Mouse (Mus musculus) forebrain, embryonic 13.5 days (tissue): Measurements from ENCODE around the gene Nek7. TPM values are rescaled to one million over a fixed set of nuclear protein-coding genes. Genes with fewer than 3 reads are reported as not detected.
A peak's percentile ranks its signal among the peaks of the same experiment; 100 is the strongest.

Experiments used
- ATAC-seq: fragments of 200-750 bp; cut with Nextera tagmentation; 2 replicates; pipeline ENCODE4 v1.8.0; 2017
- H3K27ac ChIP-seq: fragments of 300-500 bp; sonication (generic); 2 replicates; pipeline ENCODE4 v1.5.1; 2015; ENCODE audit warnings: inconsistent platforms, mild to moderate bottlenecking, moderate library complexity
- H3K27me3 ChIP-seq: fragments of 300-500 bp; sonication (generic); 2 replicates; pipeline ENCODE4 v1.6.1; 2015; ENCODE audit warnings: mild to moderate bottlenecking, inconsistent platforms
- H3K36me3 ChIP-seq: fragments of 300-500 bp; sonication (generic); 2 replicates; pipeline ENCODE4 v1.6.1; 2015; ENCODE audit warnings: mild to moderate bottlenecking, inconsistent platforms; ENCODE audit not compliant: poor library complexity, severe bottlenecking
- H3K4me1 ChIP-seq: fragments of 300-500 bp; sonication (generic); 2 replicates; pipeline ENCODE4 v1.6.1; 2015; ENCODE audit warnings: inconsistent platforms
- H3K4me2 ChIP-seq: fragments of 300-500 bp; sonication (generic); 2 replicates; pipeline ENCODE4 v1.6.1; 2015; ENCODE audit warnings: inconsistent platforms, mild to moderate bottlenecking, moderate library complexity
- H3K4me3 ChIP-seq: fragments of 300-500 bp; sonication (generic); 2 replicates; pipeline ENCODE4 v1.5.1; 2015; ENCODE audit warnings: mild to moderate bottlenecking, inconsistent platforms
- H3K9ac ChIP-seq: fragments of 300-500 bp; sonication (generic); 2 replicates; pipeline ENCODE4 v1.6.1; 2015; ENCODE audit warnings: mild to moderate bottlenecking, inconsistent platforms
- H3K9me3 ChIP-seq: fragments of 300-500 bp; sonication (generic); replicated peaks from 2 replicates; pipeline ENCODE4 v1.6.1; 2016; ENCODE audit warnings: inconsistent platforms
- WGBS: fragments of 180-500 bp; shearing (Covaris S2); methylation state at CpG from one replicate; pipeline ENCODE4 v1.1.7; 2015; 5-methylcytosine and 5-hydroxymethylcytosine counted together
- polyA plus RNA-seq: library from polyadenylated mRNA; unstranded; fragments of >200 nt; fragmentation: Nextera tagmentation; extraction: Ambion mirVana; gene quantifications from 2 replicates; pipeline ENCODE4 v1.2.1, GENCODE M21; 2015

Nek7 gene
- polyA plus RNA-seq, 1 experiment from 2014 or later, result 20.6 TPM

DNA sequence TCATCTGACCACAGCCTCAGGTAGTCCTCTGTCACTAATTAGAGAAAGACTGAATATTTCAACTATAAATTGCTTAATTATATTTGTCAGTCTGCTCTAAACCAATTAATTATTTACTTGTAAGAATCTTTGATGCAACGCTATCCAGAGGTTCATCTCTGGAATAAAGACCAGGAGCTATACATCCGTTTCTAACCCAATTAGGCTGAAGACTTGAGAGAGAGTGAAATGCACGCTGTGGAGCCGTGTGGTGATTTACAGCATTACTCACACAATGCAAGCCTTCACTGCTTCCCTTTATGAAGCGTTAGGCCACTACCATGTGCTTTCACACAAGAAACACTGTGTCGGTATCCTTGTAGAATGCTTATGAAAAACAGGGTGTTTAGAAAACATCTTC, 96.0 kb downstream of the Nek7 start:
- H3K36me3 ChIP-seq, result no peaks in the 10 kb centered on the region
- H3K4me3 ChIP-seq, result no peak overlapping the region
- H3K4me1 ChIP-seq, result peaks cover 12% of the 10 kb centered on the region; the same call in 1 of the 2 replicates
- 28% methylated on average over 6 of the region's 6 CpGs for WGBS
- H3K27ac ChIP-seq, result no peak overlapping the region
- peak; percentile 69; the same call in 1 of the 2 replicates for ATAC-seq
- H3K4me2 ChIP-seq, result no peak overlapping the region
- H3K9ac ChIP-seq, result no peak overlapping the region
- H3K27me3 ChIP-seq, result no peaks in the 10 kb centered on the region
- no peaks in the 10 kb centered on the region for H3K9me3 ChIP-seq

DNA sequence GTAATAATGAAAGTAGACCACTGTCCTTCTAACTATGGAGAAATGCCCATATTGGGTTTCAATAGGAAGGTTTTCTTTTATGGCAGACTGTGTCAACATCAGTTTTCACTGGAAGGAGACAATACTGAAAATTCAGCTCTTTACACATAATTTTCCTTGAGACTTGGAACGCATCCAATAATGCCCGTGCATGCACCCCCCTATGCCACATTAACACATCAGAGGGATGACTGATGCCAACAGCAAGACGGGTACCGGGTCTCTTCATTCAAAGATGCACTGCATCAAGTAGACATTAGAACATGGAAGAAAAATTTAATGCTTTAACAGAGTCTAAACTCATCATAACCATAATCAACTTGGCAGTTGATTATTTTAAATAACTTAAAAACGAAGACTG, 101.7 kb downstream of the Nek7 start:
- Histone ChIP-seq H3K9me3 (no peaks in the 10 kb centered on the region), H3K36me3 (no peaks in the 10 kb centered on the region), H3K27ac (no peak overlapping the region), H3K4me3 (no peak overlapping the region), H3K4me2 (no peak overlapping the region), H3K4me1 (peaks cover 12% of the 10 kb centered on the region), H3K27me3 (no peaks in the 10 kb centered on the region), H3K9ac (no peak overlapping the region)
- ATAC-seq, result peak; percentile 50; the same call in 1 of the 2 replicates
- WGBS, result 38% methylated on average over 5 of the region's 5 CpGs

DNA sequence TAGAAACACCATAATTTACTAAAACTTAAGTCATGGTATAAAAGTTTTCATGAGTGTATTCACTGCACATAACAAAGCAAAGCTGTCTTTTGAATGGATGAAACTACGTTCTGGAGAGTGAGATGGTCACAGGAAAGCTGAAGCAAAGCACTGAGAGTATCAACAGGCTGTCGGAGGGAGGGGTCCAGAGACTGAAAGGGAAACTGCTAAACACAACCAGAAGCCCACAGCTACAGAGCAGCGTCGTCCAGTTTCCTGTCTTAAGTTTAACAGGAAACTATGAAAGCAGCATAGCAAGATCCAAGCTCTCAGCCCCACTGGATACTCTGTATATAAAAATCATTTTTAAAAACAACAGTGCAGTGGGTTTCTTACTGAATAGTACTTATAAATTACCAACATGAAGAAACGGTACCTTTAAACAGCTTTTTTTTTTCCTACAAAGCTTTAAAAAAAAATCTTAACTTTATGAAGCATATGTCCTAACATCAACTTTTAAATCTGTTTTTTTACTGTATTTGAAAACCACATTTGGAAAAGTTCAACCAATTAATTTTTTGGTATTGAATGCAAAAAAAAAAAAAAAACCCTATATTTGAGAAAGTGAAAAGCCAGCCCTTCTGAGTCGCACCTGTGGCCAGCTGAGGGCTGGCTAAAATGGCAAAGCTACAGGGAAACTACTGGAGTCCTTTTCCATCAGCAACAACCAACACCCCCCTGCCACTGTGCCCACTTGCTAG, 102.4 kb downstream of the Nek7 start:
- H3K27me3 ChIP-seq, result no peaks in the 10 kb centered on the region
- H3K4me3 ChIP-seq, result no peak overlapping the region
- peaks cover 12% of the 10 kb centered on the region for H3K4me1 ChIP-seq
- H3K36me3 ChIP-seq, result no peaks in the 10 kb centered on the region
- H3K9ac ChIP-seq, result no peak overlapping the region
- no peaks in the 10 kb centered on the region for H3K9me3 ChIP-seq
- H3K27ac ChIP-seq, result no peak overlapping the region
- 0 out of 2 replicates have a peak, but pooled peaks have one; percentile 19 for ATAC-seq
- 59% methylated on average over 6 of the region's 6 CpGs for WGBS
- no peak overlapping the region for H3K4me2 ChIP-seq

DNA sequence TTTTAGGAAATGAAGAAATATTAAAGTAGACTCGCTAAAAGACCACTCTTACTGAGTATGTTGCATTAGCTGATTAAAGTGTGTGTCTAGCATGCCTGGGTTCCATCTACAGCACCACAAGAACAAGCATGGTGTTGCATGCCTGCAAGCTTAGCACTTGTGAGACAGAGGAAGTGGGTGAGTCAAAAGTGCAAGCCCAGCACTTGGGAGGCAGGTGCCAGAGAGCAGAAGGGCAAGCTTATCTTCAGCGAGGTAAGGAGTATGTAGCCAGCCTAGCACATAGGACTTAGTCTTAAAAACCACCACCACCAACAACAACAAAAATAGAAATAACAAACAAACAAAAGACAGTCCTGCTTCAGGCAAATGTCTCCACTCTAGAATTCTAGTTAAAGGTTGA, 103.0 kb downstream of the Nek7 start:
- Histone ChIP-seq H3K36me3 (no peaks in the 10 kb centered on the region), H3K4me1 (peaks cover 12% of the 10 kb centered on the region), H3K9me3 (no peaks in the 10 kb centered on the region), H3K27me3 (no peaks in the 10 kb centered on the region), H3K4me2 (no peak overlapping the region), H3K4me3 (no peak overlapping the region), H3K27ac (no peak overlapping the region), H3K9ac (no peak overlapping the region)
- WGBS, result 76% methylated on average over 2 of the region's 2 CpGs
- ATAC-seq, result no peak

DNA sequence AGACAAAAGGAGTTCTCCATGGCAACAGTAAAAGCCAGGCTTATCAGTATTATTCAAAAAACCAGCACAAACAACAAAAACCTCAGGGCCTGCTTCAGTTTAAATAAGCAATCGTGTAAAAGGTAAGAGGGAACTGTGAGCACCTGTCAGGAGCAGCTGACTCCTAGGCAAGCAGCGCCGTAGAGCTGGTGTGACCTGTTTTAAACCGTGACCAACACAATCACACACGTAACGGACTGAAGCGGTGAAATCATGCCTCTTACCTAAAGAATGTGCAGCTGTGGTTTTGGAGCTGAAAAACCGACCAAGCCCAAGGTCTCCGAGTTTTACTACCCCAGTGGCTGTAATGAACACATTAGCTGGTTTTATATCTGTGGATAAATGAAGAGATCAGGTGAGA, 104.6 kb downstream of the Nek7 start:
- Histone ChIP-seq H3K4me1 (peaks cover 12% of the 10 kb centered on the region), H3K4me2 (no peak overlapping the region), H3K27me3 (no peaks in the 10 kb centered on the region), H3K9ac (no peak overlapping the region), H3K4me3 (no peak overlapping the region), H3K9me3 (no peaks in the 10 kb centered on the region), H3K36me3 (no peaks in the 10 kb centered on the region), H3K27ac (no peak overlapping the region)
- WGBS, result 78% methylated on average over 9 of the region's 9 CpGs
- ATAC-seq, result no peak

DNA sequence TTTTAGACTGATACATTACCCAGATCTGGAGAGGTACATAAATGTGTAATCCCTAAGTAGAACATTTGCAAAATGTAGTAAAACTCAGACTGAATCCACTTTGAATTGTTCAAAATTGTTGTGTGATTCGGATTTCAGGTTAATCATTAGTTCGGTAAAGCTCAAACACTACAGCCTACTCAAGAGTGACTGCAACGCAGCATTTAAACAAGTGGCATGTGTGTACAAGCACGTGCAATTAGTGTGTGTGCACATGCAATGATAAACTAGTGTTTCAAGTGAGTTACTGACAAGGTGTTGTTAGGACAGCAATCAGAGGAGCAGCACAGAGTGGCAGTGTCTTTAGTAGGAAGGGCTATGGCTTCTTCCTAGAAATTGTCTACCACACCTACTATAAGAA, 106.0 kb downstream of the Nek7 start:
- Histone ChIP-seq H3K36me3 (no peaks in the 10 kb centered on the region), H3K9me3 (no peaks in the 10 kb centered on the region), H3K4me3 (no peak overlapping the region), H3K9ac (no peak overlapping the region), H3K4me2 (no peak overlapping the region), H3K27ac (no peak overlapping the region), H3K27me3 (no peaks in the 10 kb centered on the region), H3K4me1 (peaks cover 11% of the 10 kb centered on the region)
- ATAC-seq, result no peak
- 83% methylated on average over 4 of the region's 4 CpGs for WGBS

DNA sequence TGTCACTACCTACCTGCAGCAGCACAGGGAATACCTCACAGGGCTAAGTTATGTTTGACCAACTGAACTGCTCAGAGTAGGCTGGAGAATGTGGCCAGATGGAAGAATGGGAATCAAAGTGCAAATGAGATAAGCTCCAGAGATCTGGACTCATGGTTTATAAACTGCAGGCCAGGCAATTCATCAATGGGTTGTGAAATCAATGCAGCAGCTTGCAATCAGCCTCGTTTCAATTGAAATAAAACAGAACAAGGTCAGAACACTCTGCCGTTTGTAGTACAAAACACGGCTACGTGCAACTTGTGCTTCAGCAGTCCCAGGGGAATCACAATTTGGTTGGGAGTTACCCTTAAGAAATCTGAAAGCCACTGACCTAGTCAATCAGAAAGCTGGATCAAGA, 109.4 kb downstream of the Nek7 start:
- Histone ChIP-seq H3K27ac (no peak overlapping the region), H3K4me1 (peaks cover 30% of the 10 kb centered on the region), H3K4me3 (no peak overlapping the region), H3K27me3 (no peaks in the 10 kb centered on the region), H3K9ac (no peak overlapping the region), H3K4me2 (no peak overlapping the region), H3K9me3 (no peaks in the 10 kb centered on the region), H3K36me3 (no peaks in the 10 kb centered on the region)
- no peak for ATAC-seq
- 63% methylated on average over 4 of the region's 4 CpGs for WGBS

DNA sequence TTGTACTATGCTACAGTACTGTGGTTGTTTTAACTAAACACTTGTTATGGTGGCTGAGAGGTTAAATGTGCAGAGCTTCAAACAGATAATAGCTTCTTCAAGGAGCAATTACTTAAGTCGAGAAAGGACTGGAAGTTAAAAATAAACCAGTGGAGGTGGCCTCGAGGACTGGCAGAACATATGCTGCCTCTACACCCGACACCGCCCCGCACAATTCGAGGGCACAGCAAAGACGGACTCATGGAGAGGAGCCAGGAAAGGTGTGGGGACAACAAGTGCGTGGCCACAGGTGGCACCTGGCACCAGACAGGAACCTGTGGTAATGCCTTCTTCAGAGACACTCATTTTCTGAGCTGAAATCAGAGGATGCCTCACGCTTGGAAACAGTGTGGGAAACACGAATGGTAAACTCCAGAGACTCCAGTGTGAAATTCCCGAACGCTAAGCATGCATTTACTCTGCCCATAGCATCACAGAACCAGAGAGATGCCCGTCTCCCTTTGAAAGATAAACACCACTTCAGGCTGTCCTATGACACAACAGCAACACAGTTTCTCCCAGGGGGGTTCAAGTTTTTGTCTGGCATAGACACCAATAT, 112.4 kb downstream of the Nek7 start:
- peak; percentile 50 for ATAC-seq
- Histone ChIP-seq H3K4me1 (peaks cover 48% of the 10 kb centered on the region), H3K36me3 (no peaks in the 10 kb centered on the region), H3K9ac (peak overlapping the region; percentile 2; the same call in 1 of the 2 replicates), H3K4me3 (no peak overlapping the region), H3K27me3 (no peaks in the 10 kb centered on the region), H3K9me3 (no peaks in the 10 kb centered on the region), H3K4me2 (peak overlapping the region; percentile 35), H3K27ac (peak overlapping the region; percentile 73)
- WGBS, result 50% methylated on average over 13 of the region's 13 CpGs

DNA sequence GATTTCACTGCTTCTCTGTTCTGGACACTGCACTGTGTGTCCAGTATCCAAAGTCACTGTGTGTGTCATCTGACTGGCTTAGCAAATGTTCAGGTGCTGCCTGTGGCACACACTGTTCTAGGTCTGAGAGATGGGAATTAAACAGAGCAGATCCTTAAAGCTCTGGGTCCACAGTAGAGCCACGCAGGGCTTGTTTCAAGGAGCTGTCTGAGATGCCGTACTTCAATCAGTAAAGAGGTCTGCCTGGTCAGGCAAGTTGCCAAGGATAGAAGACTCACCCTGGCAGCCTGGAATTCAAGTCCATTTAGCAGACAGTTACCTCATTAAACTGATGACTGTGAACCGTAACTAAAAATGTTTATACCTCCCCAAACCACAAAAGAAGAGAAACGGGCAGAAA, 112.9 kb downstream of the Nek7 start:
- no peak overlapping the region for H3K9ac ChIP-seq
- no peaks in the 10 kb centered on the region for H3K27me3 ChIP-seq
- H3K4me2 ChIP-seq, result peak overlapping the region; percentile 35
- peak; percentile 66; the same call in 1 of the 2 replicates for ATAC-seq
- WGBS, result 10% methylated on average over 4 of the region's 4 CpGs
- peaks cover 48% of the 10 kb centered on the region for H3K4me1 ChIP-seq
- no peaks in the 10 kb centered on the region for H3K36me3 ChIP-seq
- peak overlapping the region; percentile 73 for H3K27ac ChIP-seq
- H3K9me3 ChIP-seq, result no peaks in the 10 kb centered on the region
- no peak overlapping the region for H3K4me3 ChIP-seq

DNA sequence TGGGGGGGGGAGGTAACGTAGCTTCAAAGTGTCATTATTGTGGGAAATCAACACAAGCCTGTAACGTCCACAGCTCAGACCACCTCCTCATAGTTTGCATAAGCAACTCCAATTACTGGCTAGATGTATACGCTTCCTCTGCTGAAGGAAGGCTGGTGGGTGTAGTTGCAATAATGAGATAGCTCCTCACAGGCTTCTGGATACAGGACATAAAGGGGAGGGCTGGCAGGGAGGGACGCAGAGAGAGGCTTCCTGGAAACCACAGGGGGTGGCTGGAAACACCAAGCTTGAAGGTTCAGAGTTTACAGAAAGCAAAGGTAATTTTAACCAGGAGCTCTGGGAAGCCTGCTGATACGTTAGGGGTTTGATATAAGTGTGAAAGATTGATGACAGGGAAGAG, 115.7 kb downstream of the Nek7 start:
- no peaks in the 10 kb centered on the region for H3K27me3 ChIP-seq
- H3K9me3 ChIP-seq, result no peaks in the 10 kb centered on the region
- 21% methylated on average over 5 of the region's 5 CpGs for WGBS
- H3K4me3 ChIP-seq, result no peak overlapping the region
- no peak overlapping the region for H3K9ac ChIP-seq
- H3K4me2 ChIP-seq, result no peak overlapping the region
- peak overlapping the region; percentile 38; the same call in 1 of the 2 replicates for H3K27ac ChIP-seq
- peaks cover 74% of the 10 kb centered on the region for H3K4me1 ChIP-seq
- ATAC-seq, result no peak
- no peaks in the 10 kb centered on the region for H3K36me3 ChIP-seq

DNA sequence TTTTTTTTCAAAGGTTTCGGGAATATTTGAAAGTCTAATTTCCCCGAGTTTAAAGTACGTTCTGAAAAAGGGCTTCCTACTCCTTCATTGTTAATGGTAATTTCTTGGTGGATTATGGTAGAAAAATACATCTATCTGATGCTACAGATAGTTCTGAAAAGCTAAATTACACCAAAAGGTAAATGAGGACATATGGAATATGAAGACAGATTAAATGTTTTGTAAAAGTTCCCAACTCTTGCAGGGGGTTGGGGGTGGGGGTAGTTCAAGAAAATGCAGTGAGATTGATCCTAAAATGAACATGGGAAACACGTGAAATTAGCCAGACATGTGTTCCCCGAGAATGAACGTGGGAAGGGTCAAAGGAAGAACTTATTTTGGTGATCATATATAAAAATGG, 119.2 kb downstream of the Nek7 start:
- Histone ChIP-seq H3K4me1 (peaks cover 72% of the 10 kb centered on the region), H3K36me3 (no peaks in the 10 kb centered on the region), H3K4me2 (no peak overlapping the region), H3K9ac (no peak overlapping the region), H3K27me3 (no peaks in the 10 kb centered on the region), H3K27ac (peak overlapping the region; percentile 94), H3K9me3 (no peaks in the 10 kb centered on the region), H3K4me3 (no peak overlapping the region)
- WGBS, result 15% methylated on average over 6 of the region's 6 CpGs
- no peak for ATAC-seq

DNA sequence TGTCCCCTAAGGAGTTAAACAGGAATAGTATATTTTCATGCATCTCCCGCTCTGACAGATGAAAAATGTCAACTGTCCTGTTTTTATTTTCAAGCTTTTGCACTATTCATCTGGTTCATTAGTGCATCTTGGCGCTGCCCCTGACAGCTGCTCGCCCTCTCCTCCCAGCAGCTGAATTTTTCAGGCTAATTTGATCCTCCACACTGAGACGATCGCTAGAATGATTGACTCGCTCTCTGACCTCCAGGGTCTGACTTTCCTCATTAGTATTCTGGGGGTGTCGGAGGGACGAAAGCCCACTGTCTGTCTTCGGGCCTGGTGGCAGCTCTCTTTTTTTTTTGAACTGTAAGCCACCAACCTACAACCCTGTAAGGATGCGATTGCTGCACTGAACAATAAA, 119.8 kb downstream of the Nek7 start:
- peak overlapping the region; percentile 12 for H3K4me3 ChIP-seq
- peak overlapping the region; percentile 50 for H3K4me2 ChIP-seq
- 3% methylated on average over 10 of the region's 10 CpGs for WGBS
- peaks cover 68% of the 10 kb centered on the region for H3K4me1 ChIP-seq
- H3K9ac ChIP-seq, result peak overlapping the region; percentile 55; the same call in 1 of the 2 replicates
- H3K9me3 ChIP-seq, result no peaks in the 10 kb centered on the region
- peak; percentile 66 for ATAC-seq
- H3K27me3 ChIP-seq, result no peaks in the 10 kb centered on the region
- H3K36me3 ChIP-seq, result no peaks in the 10 kb centered on the region
- peak overlapping the region; percentile 94 for H3K27ac ChIP-seq
